ENCODE assay signal across 27 mouse cellular contexts in genomic region chr6:135162311-135162710, GRCm38 (mm10). TPM values are rescaled to one million over a fixed set of nuclear protein-coding genes. Genes with fewer than 3 reads are reported as not detected.
DNase-seq lines count a peak whose midpoint lies in the region; ATAC-seq lines count a peak whose summit lies in the region.
"Had no signal": no experiment of that assay in that cellular context is flagged by ENCODE, and none has a peak within 500 bp of the region (broad histone marks: within the 10 kb centered on the region; RNA-seq: fewer than 3 reads in every experiment).

No protein-coding gene starts in this region.

- no peak for DNase-seq in liver, embryonic 11.5 days (ENCODE audit: low spot score)
- no peak for DNase-seq in lung, postnatal 10 days
- DNase-seq: adrenal gland, postnatal 10 days; adrenal gland, postnatal 36 days; cerebellum, adult 18-20 months; cerebellum, adult 9-10 months; cerebellum, postnatal 14 days; gastrocnemius, postnatal 25 days; heart, adult 18-20 months; heart, postnatal 14 days had no signal

- no peaks in the 10 kb centered on the region for H3K27me3 ChIP-seq in erythroblast, embryonic 14.5 days (ENCODE audit: control insufficient read depth)
- H3K27me3 ChIP-seq in liver, embryonic 12.5 days (replicated peaks): no peaks in the 10 kb centered on the region
- H3K27me3 ChIP-seq in liver, embryonic 11.5 days (replicated peaks; ENCODE audit: control insufficient read depth, insufficient read depth, low read length): no peaks in the 10 kb centered on the region
- no peaks in the 10 kb centered on the region for H3K27me3 ChIP-seq in liver, embryonic 16.5 days (ENCODE audit: control insufficient read depth, insufficient read depth, low read depth, low read length)
- H3K27me3 ChIP-seq: forebrain, embryonic 15.5 days; heart, embryonic 13.5 days; hindbrain, embryonic 15.5 days had no signal

- peaks cover 68% of the 10 kb centered on the region for H3K4me1 ChIP-seq in erythroblast, embryonic 14.5 days (ENCODE audit: control insufficient read depth)
- H3K4me1 ChIP-seq in liver, embryonic 12.5 days: peaks cover 96% of the 10 kb centered on the region
- peaks cover 41% of the 10 kb centered on the region for H3K4me1 ChIP-seq in liver, embryonic 11.5 days (replicated peaks; ENCODE audit: control insufficient read depth, insufficient read depth, low read length)
- H3K4me1 ChIP-seq in liver, embryonic 16.5 days (ENCODE audit: control insufficient read depth, low read depth, low read length): peaks cover 60% of the 10 kb centered on the region
- H3K4me1 ChIP-seq: forebrain, embryonic 12.5 days; forebrain, embryonic 15.5 days; hindbrain, embryonic 12.5 days had no signal

- H3K9ac ChIP-seq in liver, embryonic 12.5 days: no peak overlapping the region
- H3K9ac ChIP-seq in liver, embryonic 11.5 days (ENCODE audit: low read depth, low read length): no peak overlapping the region
- 0 out of 2 replicates have a peak overlapping the region, but pooled peaks have one; percentile 10 for H3K9ac ChIP-seq in liver, embryonic 16.5 days (ENCODE audit: low read depth, low read length)
- H3K9ac ChIP-seq: forebrain, embryonic 12.5 days; forebrain, embryonic 15.5 days; heart, embryonic 13.5 days; hindbrain, embryonic 12.5 days; hindbrain, embryonic 15.5 days had no signal

- ATAC-seq in erythroblast, adult 5-6 weeks (replicated peaks; ENCODE audit: low FRiP score, poor library complexity, severe bottlenecking): no peak
- no peak for ATAC-seq in liver, embryonic 12.5 days
- ATAC-seq in liver, embryonic 11.5 days (replicated peaks; ENCODE audit: low FRiP score): no peak
- no peak for ATAC-seq in liver, embryonic 16.5 days (ENCODE audit: low read depth)
- no peak for ATAC-seq in megakaryocyte-erythroid progenitor cell, adult 5-6 weeks (replicated peaks; ENCODE audit: low FRiP score, low TSS enrichment, poor library complexity, severe bottlenecking)
- ATAC-seq: activated CD4-positive, CD25-positive, alpha-beta regulatory T cell, adult 4 months; forebrain, embryonic 15.5 days had no signal

- H3K9me3 ChIP-seq in erythroblast, embryonic 14.5 days (ENCODE audit: control insufficient read depth, low read length): no peaks in the 10 kb centered on the region
- no peaks in the 10 kb centered on the region for H3K9me3 ChIP-seq in liver, embryonic 12.5 days (replicated peaks)
- no peaks in the 10 kb centered on the region for H3K9me3 ChIP-seq in liver, embryonic 11.5 days (ENCODE audit: control insufficient read depth, low read length)
- H3K9me3 ChIP-seq in liver, embryonic 16.5 days (replicated peaks; ENCODE audit: control insufficient read depth, low read length): no peaks in the 10 kb centered on the region
- H3K9me3 ChIP-seq: forebrain, embryonic 12.5 days; forebrain, embryonic 15.5 days; heart, embryonic 13.5 days; hindbrain, embryonic 12.5 days; hindbrain, embryonic 15.5 days had no signal

- H3K27ac ChIP-seq in liver, embryonic 12.5 days: peak overlapping the region; percentile 95
- H3K27ac ChIP-seq in liver, embryonic 11.5 days (ENCODE audit: low read depth, low read length): no peak overlapping the region; the same call in 1 of the 2 replicates
- peak overlapping the region; percentile 35; the same call in 1 of the 2 replicates for H3K27ac ChIP-seq in liver, embryonic 16.5 days (ENCODE audit: low read length)
- H3K27ac ChIP-seq: forebrain, embryonic 12.5 days; forebrain, embryonic 15.5 days; hindbrain, embryonic 12.5 days; hindbrain, embryonic 15.5 days had no signal

- H3K36me3 ChIP-seq in erythroblast, embryonic 14.5 days (ENCODE audit: control insufficient read depth): peaks cover 91% of the 10 kb centered on the region
- H3K36me3 ChIP-seq in liver, embryonic 12.5 days: peaks cover 63% of the 10 kb centered on the region
- peaks cover 8% of the 10 kb centered on the region for H3K36me3 ChIP-seq in liver, embryonic 11.5 days (ENCODE audit: control insufficient read depth, insufficient read depth, low read length)
- peaks cover 16% of the 10 kb centered on the region for H3K36me3 ChIP-seq in liver, embryonic 16.5 days (ENCODE audit: control insufficient read depth, insufficient read depth)
- H3K36me3 ChIP-seq: forebrain, embryonic 12.5 days; forebrain, embryonic 15.5 days; hindbrain, embryonic 12.5 days; hindbrain, embryonic 15.5 days had no signal

- WGBS in liver, embryonic 12.5 days (ENCODE audit: insufficient replicate concordance): 83% methylated on average over 3 of the region's 3 CpGs
- 90% methylated on average over 3 of the region's 3 CpGs for WGBS in liver, embryonic 11.5 days
- WGBS in liver, embryonic 16.5 days (ENCODE audit: insufficient replicate concordance): 75% methylated on average over 3 of the region's 3 CpGs

- H3K4me2 ChIP-seq in liver, embryonic 12.5 days: peak overlapping the region; percentile 49; the same call in 1 of the 2 replicates
- H3K4me2 ChIP-seq in liver, embryonic 11.5 days: no peak overlapping the region
- no peak overlapping the region for H3K4me2 ChIP-seq in liver, embryonic 16.5 days (ENCODE audit: low read depth, low read length)
- H3K4me2 ChIP-seq: forebrain, embryonic 12.5 days; forebrain, embryonic 15.5 days; heart, embryonic 13.5 days; hindbrain, embryonic 12.5 days; hindbrain, embryonic 15.5 days had no signal

- H3K4me3 ChIP-seq in erythroblast, embryonic 14.5 days (replicated peaks): peak overlapping the region; percentile 27
- H3K4me3 ChIP-seq in liver, embryonic 12.5 days: no peak overlapping the region
- H3K4me3 ChIP-seq in liver, embryonic 11.5 days (ENCODE audit: low read depth, low read length): no peak overlapping the region
- no peak overlapping the region for H3K4me3 ChIP-seq in liver, embryonic 16.5 days (ENCODE audit: low read depth, low read length)
- H3K4me3 ChIP-seq: forebrain, embryonic 12.5 days; forebrain, embryonic 15.5 days; heart, embryonic 13.5 days; hindbrain, embryonic 12.5 days; hindbrain, embryonic 15.5 days had no signal

RNA-seq across cellular contexts. Expression of gene Fam234b, which starts 35.5 kb away (rescaled TPM):
- polyA plus RNA-seq in erythroblast, embryonic 14.5 days (2012): 0.95 and 1.2 TPM in 2 replicates
- 96.6 and 108 TPM in 2 replicates for total RNA-seq in erythroblast, adult 5-6 weeks (2015; ENCODE audit: low replicate concordance)
- 155 and 168 TPM in 2 replicates for total RNA-seq in erythroblast, adult 5-6 weeks (2017; ENCODE audit: low replicate concordance)
- 36.3 and 37.5 TPM in 2 replicates for polyA plus RNA-seq in liver, embryonic 12.5 days (2016; fragmentation: Nextera tagmentation; extraction: Ambion mirVana)
- polyA plus RNA-seq in liver, embryonic 11.5 days (2014; fragmentation: Nextera tagmentation; extraction: Ambion mirVana): 34.2 and 37.9 TPM in 2 replicates
- 31.7 and 33.8 TPM in 2 replicates for polyA plus RNA-seq in liver, embryonic 16.5 days (2015; fragmentation: Nextera tagmentation; extraction: Ambion mirVana)
- 57.4 and 66.3 TPM in 2 replicates for total RNA-seq in megakaryocyte-erythroid progenitor cell, adult 5-6 weeks (2014; fragmentation: Nextera tagmentation)
- total RNA-seq in megakaryocyte-erythroid progenitor cell, adult 5-6 weeks (2017): 32.6 and 51.1 TPM in 2 replicates

RNA-seq across cellular contexts. Expression of gene Hebp1, which starts 35.5 kb away (rescaled TPM):
- 15.1 and 33.8 TPM in 2 replicates for polyA plus RNA-seq in erythroblast, embryonic 14.5 days (2012)
- 72.1 and 87.8 TPM in 2 replicates for total RNA-seq in erythroblast, adult 5-6 weeks (2015; ENCODE audit: low replicate concordance)
- 143 and 274 TPM in 2 replicates for total RNA-seq in erythroblast, adult 5-6 weeks (2017; ENCODE audit: low replicate concordance)
- 116 and 120 TPM in 2 replicates for polyA plus RNA-seq in liver, embryonic 12.5 days (2016; fragmentation: Nextera tagmentation; extraction: Ambion mirVana)
- polyA plus RNA-seq in liver, embryonic 11.5 days (2014; fragmentation: Nextera tagmentation; extraction: Ambion mirVana): 56.8 and 59.1 TPM in 2 replicates
- polyA plus RNA-seq in liver, embryonic 16.5 days (2015; fragmentation: Nextera tagmentation; extraction: Ambion mirVana): 133 and 134 TPM in 2 replicates
- 109 and 112 TPM in 2 replicates for total RNA-seq in megakaryocyte-erythroid progenitor cell, adult 5-6 weeks (2014; fragmentation: Nextera tagmentation)
- total RNA-seq in megakaryocyte-erythroid progenitor cell, adult 5-6 weeks (2017): 109 and 149 TPM in 2 replicates

RNA-seq across cellular contexts. Expression of gene Gprc5d, which starts 44.2 kb away (rescaled TPM):
- 0.04 and 0.08 TPM in 2 replicates for polyA plus RNA-seq in erythroblast, embryonic 14.5 days (2012)
- not detected in 2 replicates for total RNA-seq in erythroblast, adult 5-6 weeks (2015; ENCODE audit: low replicate concordance)
- total RNA-seq in erythroblast, adult 5-6 weeks (2017; ENCODE audit: low replicate concordance): not detected in 2 replicates
- polyA plus RNA-seq in liver, embryonic 12.5 days (2016; fragmentation: Nextera tagmentation; extraction: Ambion mirVana): 0.10 TPM in 1 of 2 replicates, not detected in the other
- polyA plus RNA-seq in liver, embryonic 11.5 days (2014; fragmentation: Nextera tagmentation; extraction: Ambion mirVana): 0.25 TPM in 1 of 2 replicates, not detected in the other
- polyA plus RNA-seq in liver, embryonic 16.5 days (2015; fragmentation: Nextera tagmentation; extraction: Ambion mirVana): 0.08 and 0.11 TPM in 2 replicates
- total RNA-seq in megakaryocyte-erythroid progenitor cell, adult 5-6 weeks (2014; fragmentation: Nextera tagmentation): not detected in 2 replicates
- total RNA-seq in megakaryocyte-erythroid progenitor cell, adult 5-6 weeks (2017): not detected in 2 replicates
- total RNA-seq: adrenal gland, adult 18-20 months; adrenal gland, postnatal 10 days; adrenal gland, postnatal 36 days; ES-E14; gastrocnemius, adult 8-10 months; gastrocnemius, postnatal 25 days; heart, adult 18-20 months; heart, postnatal 14 days; hematopoietic stem cell, adult 5-6 weeks had no signal
- polyA plus RNA-seq: activated CD4-positive, CD25-positive, alpha-beta regulatory T cell, adult 4 months; embryonic facial prominence, embryonic 11.5 days; forebrain, embryonic 12.5 days; forebrain, embryonic 15.5 days; heart, embryonic 13.5 days; heart, embryonic 16.5 days; hindbrain, embryonic 12.5 days; hindbrain, embryonic 15.5 days had no signal

Comparison
In these comparisons a context has a peak if more than half of its experiments do, and no peak if none do; other contexts are left out.
1. RNA of gene Fam234b, which starts 35.5 kb away (polyA plus RNA-seq): 36.3 to 37.5 TPM in liver, embryonic 12.5 days, 34.2 to 37.9 TPM in liver, embryonic 11.5 days and 31.7 to 33.8 TPM in liver, embryonic 16.5 days; 0.95 to 1.2 TPM in erythroblast, embryonic 14.5 days; every median in the first group is over 10 times any median in the second.